Mouse (Mus musculus): ENCODE measurements at regions not wholly inside any gene's neighbourhood (a gene's known extent, or its start where the extent isn't known, plus 50 kb on each side); places are given as distances from the start of the nearest gene placed in this dataset.

DNA sequence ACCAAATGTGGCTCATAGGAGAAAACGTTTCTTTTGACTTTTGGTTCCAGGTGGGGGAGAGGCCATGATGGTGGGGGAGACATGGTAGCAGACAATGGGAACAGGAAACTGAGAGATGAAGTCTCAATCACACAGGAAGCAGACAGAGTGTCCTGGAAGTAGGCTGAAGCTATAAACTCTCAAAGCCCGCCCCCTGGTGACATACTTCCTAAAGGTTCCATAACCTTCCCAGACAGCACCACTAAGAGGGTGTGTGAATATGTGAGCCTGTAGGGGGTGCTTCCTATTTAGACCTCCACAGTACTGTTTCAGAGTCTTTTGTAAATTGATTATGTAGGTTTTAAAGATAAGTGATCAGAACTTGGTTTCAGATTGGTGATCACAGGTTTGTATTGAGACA lies 284.1 kb upstream of the Slc30a5 start:
- no peak overlapping the region for H3K9ac ChIP-seq (ENCODE audit: low read depth, poor library complexity, severe bottlenecking)
- no peaks in the 10 kb centered on the region for H3K9me3 ChIP-seq (replicated peaks; ENCODE audit: control insufficient read depth, insufficient read depth, low read length, poor library complexity, severe bottlenecking)
- no peaks in the 10 kb centered on the region for H3K36me3 ChIP-seq (ENCODE audit: control insufficient read depth, insufficient read depth, low read length, poor library complexity, severe bottlenecking)
- H3K27me3 ChIP-seq (ENCODE audit: control insufficient read depth, insufficient read depth, low read length, poor library complexity, severe bottlenecking): no peaks in the 10 kb centered on the region
- H3K4me1 ChIP-seq (ENCODE audit: control insufficient read depth, insufficient read depth, low read length): no peaks in the 10 kb centered on the region
- no peak for TF ChIP-seq POLR2A (IDR thresholded peaks at IDR 0.05; ENCODE audit: insufficient read depth, low read length)
- no peak for TF ChIP-seq CTCF (IDR thresholded peaks at IDR 0.05; ENCODE audit: low read depth, low read length)
- TF ChIP-seq EP300 (IDR thresholded peaks at IDR 0.05; ENCODE audit: insufficient read depth, low read depth, low read length): no peak
- no peak overlapping the region for H3K4me3 ChIP-seq (ENCODE audit: low read depth, low read length)
- no peak overlapping the region for H3K27ac ChIP-seq (ENCODE audit: insufficient read depth, low read length)

DNA sequence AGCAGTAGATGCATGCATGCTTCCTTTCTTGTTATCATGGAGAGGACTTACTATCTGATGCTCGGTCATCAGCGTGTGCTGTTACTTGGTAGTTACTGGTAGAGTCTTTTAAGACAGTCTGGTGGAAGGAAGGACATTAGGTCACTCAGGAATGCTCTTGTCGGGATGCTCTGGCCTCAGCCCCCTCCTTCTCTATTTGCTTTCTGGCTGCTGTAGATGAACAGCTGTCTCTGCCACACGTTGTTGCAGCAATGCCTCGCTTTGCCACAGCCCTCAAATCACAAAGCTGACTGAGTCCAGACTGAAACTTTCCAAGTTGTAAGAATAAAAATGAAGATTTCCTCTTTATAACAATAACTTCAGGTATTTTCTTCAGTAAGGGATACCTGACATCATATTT lies 282.1 kb upstream of the Slc30a5 start:
- no peak overlapping the region for H3K9ac ChIP-seq (ENCODE audit: low read depth, poor library complexity, severe bottlenecking)
- no peaks in the 10 kb centered on the region for H3K36me3 ChIP-seq (ENCODE audit: control insufficient read depth, insufficient read depth, low read length, poor library complexity, severe bottlenecking)
- H3K27ac ChIP-seq (ENCODE audit: insufficient read depth, low read length): no peak overlapping the region
- H3K9me3 ChIP-seq (replicated peaks; ENCODE audit: control insufficient read depth, insufficient read depth, low read length, poor library complexity, severe bottlenecking): no peaks in the 10 kb centered on the region
- no peak overlapping the region for H3K4me3 ChIP-seq (ENCODE audit: low read depth, low read length)
- no peaks in the 10 kb centered on the region for H3K27me3 ChIP-seq (ENCODE audit: control insufficient read depth, insufficient read depth, low read length, poor library complexity, severe bottlenecking)
- TF ChIP-seq EP300 (IDR thresholded peaks at IDR 0.05; ENCODE audit: insufficient read depth, low read depth, low read length) (no peak), POLR2A (IDR thresholded peaks at IDR 0.05; ENCODE audit: insufficient read depth, low read length) (no peak), CTCF (IDR thresholded peaks at IDR 0.05; ENCODE audit: low read depth, low read length) (no peak)
- H3K4me1 ChIP-seq (ENCODE audit: control insufficient read depth, insufficient read depth, low read length): no peaks in the 10 kb centered on the region

DNA sequence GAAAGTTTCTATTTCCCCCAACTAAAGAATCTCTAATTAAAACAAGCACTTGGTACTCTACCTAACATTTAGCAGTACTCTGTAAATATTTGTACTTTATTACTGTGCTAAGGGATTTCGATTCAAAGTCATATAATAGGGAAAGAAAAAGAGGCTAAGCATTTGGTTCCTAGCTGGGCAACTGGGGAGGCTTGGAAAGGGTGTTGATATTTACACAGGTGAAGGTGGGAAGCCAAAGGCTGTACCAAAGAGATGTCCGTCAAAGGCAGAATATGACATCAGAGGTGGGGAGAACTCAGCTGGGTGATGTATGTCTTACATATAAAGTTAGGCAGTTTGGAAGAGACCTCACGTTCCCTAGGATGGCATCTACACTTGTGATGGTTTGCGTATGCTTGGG lies 278.9 kb upstream of the Slc30a5 start:
- no peaks in the 10 kb centered on the region for H3K27me3 ChIP-seq (ENCODE audit: control insufficient read depth, insufficient read depth, low read length, poor library complexity, severe bottlenecking)
- H3K4me3 ChIP-seq (ENCODE audit: low read depth, low read length): no peak overlapping the region
- TF ChIP-seq POLR2A (IDR thresholded peaks at IDR 0.05; ENCODE audit: insufficient read depth, low read length) (no peak), CTCF (IDR thresholded peaks at IDR 0.05; ENCODE audit: low read depth, low read length) (no peak), EP300 (IDR thresholded peaks at IDR 0.05; ENCODE audit: insufficient read depth, low read depth, low read length) (no peak)
- no peaks in the 10 kb centered on the region for H3K4me1 ChIP-seq (ENCODE audit: control insufficient read depth, insufficient read depth, low read length)
- no peak overlapping the region for H3K9ac ChIP-seq (ENCODE audit: low read depth, poor library complexity, severe bottlenecking)
- no peaks in the 10 kb centered on the region for H3K36me3 ChIP-seq (ENCODE audit: control insufficient read depth, insufficient read depth, low read length, poor library complexity, severe bottlenecking)
- H3K9me3 ChIP-seq (replicated peaks; ENCODE audit: control insufficient read depth, insufficient read depth, low read length, poor library complexity, severe bottlenecking): no peaks in the 10 kb centered on the region
- H3K27ac ChIP-seq (ENCODE audit: insufficient read depth, low read length): no peak overlapping the region

GRCm38 (mm10) chr13:101111773-101112172 lies 278.5 kb upstream of the Slc30a5 start:
- H3K4me1 ChIP-seq (ENCODE audit: control insufficient read depth, insufficient read depth, low read length): no peaks in the 10 kb centered on the region
- TF ChIP-seq POLR2A (IDR thresholded peaks at IDR 0.05; ENCODE audit: insufficient read depth, low read length): no peak
- TF ChIP-seq EP300 (IDR thresholded peaks at IDR 0.05; ENCODE audit: insufficient read depth, low read depth, low read length): no peak
- no peak for TF ChIP-seq CTCF (IDR thresholded peaks at IDR 0.05; ENCODE audit: low read depth, low read length)
- no peak overlapping the region for H3K4me3 ChIP-seq (ENCODE audit: low read depth, low read length)
- H3K27me3 ChIP-seq (ENCODE audit: control insufficient read depth, insufficient read depth, low read length, poor library complexity, severe bottlenecking): no peaks in the 10 kb centered on the region
- no peak overlapping the region for H3K27ac ChIP-seq (ENCODE audit: insufficient read depth, low read length)
- no peak overlapping the region for H3K9ac ChIP-seq (ENCODE audit: low read depth, poor library complexity, severe bottlenecking)
- no peaks in the 10 kb centered on the region for H3K36me3 ChIP-seq (ENCODE audit: control insufficient read depth, insufficient read depth, low read length, poor library complexity, severe bottlenecking)
- H3K9me3 ChIP-seq (replicated peaks; ENCODE audit: control insufficient read depth, insufficient read depth, low read length, poor library complexity, severe bottlenecking): no peaks in the 10 kb centered on the region

GRCm38 (mm10) chr13:101100621-101101020 lies 267.4 kb upstream of the Slc30a5 start:
- Histone ChIP-seq H3K4me1 (ENCODE audit: control insufficient read depth, insufficient read depth, low read length) (no peaks in the 10 kb centered on the region), H3K36me3 (ENCODE audit: control insufficient read depth, insufficient read depth, low read length, poor library complexity, severe bottlenecking) (no peaks in the 10 kb centered on the region), H3K9me3 (replicated peaks; ENCODE audit: control insufficient read depth, insufficient read depth, low read length, poor library complexity, severe bottlenecking) (no peaks in the 10 kb centered on the region), H3K9ac (ENCODE audit: low read depth, poor library complexity, severe bottlenecking) (no peak overlapping the region), H3K4me3 (ENCODE audit: low read depth, low read length) (no peak overlapping the region), H3K27ac (ENCODE audit: insufficient read depth, low read length) (no peak overlapping the region), H3K27me3 (ENCODE audit: control insufficient read depth, insufficient read depth, low read length, poor library complexity, severe bottlenecking) (no peaks in the 10 kb centered on the region)
- TF ChIP-seq EP300 (IDR thresholded peaks at IDR 0.05; ENCODE audit: insufficient read depth, low read depth, low read length) (no peak), CTCF (IDR thresholded peaks at IDR 0.05; ENCODE audit: low read depth, low read length) (no peak), POLR2A (IDR thresholded peaks at IDR 0.05; ENCODE audit: insufficient read depth, low read length) (no peak)

- Histone ChIP-seq H3K9me3 (replicated peaks; ENCODE audit: control insufficient read depth, insufficient read depth, low read length, poor library complexity, severe bottlenecking) (no peaks in the 10 kb centered on the region), H3K4me1 (ENCODE audit: control insufficient read depth, insufficient read depth, low read length) (no peaks in the 10 kb centered on the region), H3K4me3 (ENCODE audit: low read depth, low read length) (no peak overlapping the region), H3K9ac (ENCODE audit: low read depth, poor library complexity, severe bottlenecking) (no peak overlapping the region), H3K27me3 (ENCODE audit: control insufficient read depth, insufficient read depth, low read length, poor library complexity, severe bottlenecking) (no peaks in the 10 kb centered on the region), H3K27ac (ENCODE audit: insufficient read depth, low read length) (no peak overlapping the region), H3K36me3 (ENCODE audit: control insufficient read depth, insufficient read depth, low read length, poor library complexity, severe bottlenecking) (no peaks in the 10 kb centered on the region)
- TF ChIP-seq CTCF (IDR thresholded peaks at IDR 0.05; ENCODE audit: low read depth, low read length) (no peak), POLR2A (IDR thresholded peaks at IDR 0.05; ENCODE audit: insufficient read depth, low read length) (no peak), EP300 (IDR thresholded peaks at IDR 0.05; ENCODE audit: insufficient read depth, low read depth, low read length) (no peak)
Observed at GRCm38 (mm10) chr13:101096856-101097255, 263.6 kb upstream of the Slc30a5 start.

Measured in ES-Bruce4 (cell line).